Mouse (Mus musculus): ENCODE measurements at regions not wholly inside any gene's neighbourhood (a gene's known extent, or its start where the extent isn't known, plus 50 kb on each side); places are given as distances from the start of the nearest gene placed in this dataset. TPM values are rescaled to one million over a fixed set of nuclear protein-coding genes. Genes with fewer than 3 reads are reported as not detected.

DNA sequence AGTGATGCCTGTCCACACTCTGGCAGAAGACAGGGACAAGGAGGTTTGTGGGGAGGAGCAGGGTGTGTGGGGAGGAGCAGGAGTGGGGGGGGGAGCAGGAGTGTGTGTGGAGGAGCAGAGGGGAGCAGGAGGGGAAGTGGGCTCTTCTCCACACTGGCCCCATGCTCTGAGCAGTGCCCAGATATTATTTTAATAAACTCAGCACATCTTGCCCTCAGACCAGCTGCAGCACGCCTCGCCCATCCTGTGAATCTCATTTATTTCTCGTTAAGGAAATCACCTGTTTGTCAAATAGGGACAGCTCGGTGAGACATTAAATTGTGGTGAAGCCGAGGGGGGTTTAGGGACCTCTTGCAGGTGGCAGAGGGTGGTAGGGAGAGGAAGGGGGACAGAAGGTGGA, 77.8 kb upstream of the Lhx5 start:
- H3K36me3 ChIP-seq, result no peaks in the 10 kb centered on the region
- 70% methylated on average over 5 of the region's 5 CpGs for whole genome bisulfite sequencing
- H3K9ac ChIP-seq, result no peak overlapping the region
- H3K27me3 ChIP-seq (replicated peaks), result peaks cover 65% of the 10 kb centered on the region
- H3K4me1 ChIP-seq (replicated peaks), result no peaks in the 10 kb centered on the region
- ATAC-seq (ENCODE audit: insufficient number of reproducible peaks, low FRiP score), result no peak
- H3K27ac ChIP-seq (ENCODE audit: poor library complexity, severe bottlenecking), result no peak overlapping the region
- no peak overlapping the region for H3K4me3 ChIP-seq
- H3K9me3 ChIP-seq (replicated peaks), result no peaks in the 10 kb centered on the region
- H3K4me2 ChIP-seq, result no peak overlapping the region

DNA sequence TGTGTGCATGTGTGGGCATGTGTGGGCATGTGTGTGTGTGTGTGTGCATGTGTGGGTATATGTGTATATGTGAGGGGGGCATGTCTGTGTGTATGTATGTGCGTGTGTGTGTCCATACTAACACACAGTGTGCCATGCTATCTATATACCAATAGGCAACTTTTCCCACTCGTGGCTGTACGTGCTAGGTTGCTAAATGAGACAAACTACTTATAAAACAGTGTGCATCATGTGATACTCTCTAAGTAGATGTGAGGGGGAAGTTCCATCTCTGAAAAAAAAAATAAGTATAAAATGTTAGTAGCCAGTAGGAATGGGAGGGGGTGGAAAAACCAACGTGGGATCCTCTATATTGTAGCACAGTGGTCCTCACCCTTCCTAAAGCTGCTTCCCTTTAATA, 74.5 kb upstream of the Lhx5 start:
- H3K9ac ChIP-seq, result no peak overlapping the region
- peaks cover 83% of the 10 kb centered on the region for H3K27me3 ChIP-seq (replicated peaks)
- 70% methylated on average over 4 of the region's 4 CpGs for WGBS
- no peaks in the 10 kb centered on the region for H3K4me1 ChIP-seq (replicated peaks)
- no peaks in the 10 kb centered on the region for H3K36me3 ChIP-seq
- no peak for ATAC-seq (ENCODE audit: insufficient number of reproducible peaks, low FRiP score)
- H3K4me3 ChIP-seq, result no peak overlapping the region
- H3K9me3 ChIP-seq (replicated peaks), result no peaks in the 10 kb centered on the region
- H3K4me2 ChIP-seq, result no peak overlapping the region
- H3K27ac ChIP-seq (ENCODE audit: poor library complexity, severe bottlenecking), result no peak overlapping the region

DNA sequence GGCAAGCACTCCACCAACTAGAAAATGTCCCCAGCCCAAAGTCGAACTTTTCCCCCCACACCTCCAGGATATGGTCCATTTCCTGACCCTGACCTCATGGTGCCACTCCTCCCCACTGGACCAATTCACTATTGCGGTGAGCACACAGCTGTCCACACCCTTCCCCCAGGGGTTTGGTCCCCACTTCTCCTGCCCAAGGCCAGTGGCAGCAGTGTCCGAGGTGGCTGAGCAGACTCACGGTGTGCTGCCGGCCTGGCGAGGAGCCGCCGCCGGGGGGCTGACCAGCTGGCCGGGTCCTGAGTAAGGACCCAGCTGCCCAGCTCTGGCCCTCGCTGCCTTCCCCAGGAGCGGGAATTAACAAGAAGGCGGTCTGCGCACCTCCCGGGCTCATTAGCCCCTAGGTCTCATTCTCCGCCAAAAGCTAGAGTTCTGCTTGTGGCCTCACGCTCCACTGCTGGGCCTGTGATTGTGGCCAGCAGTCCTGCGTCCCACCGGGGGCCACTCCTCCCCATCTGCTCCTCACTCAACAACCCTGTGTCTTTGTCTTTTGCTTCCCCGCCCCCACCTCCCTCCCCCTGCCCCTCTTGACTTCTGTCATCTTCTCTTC, 73.3 kb upstream of the Lhx5 start:
- Histone ChIP-seq H3K4me2 (no peak overlapping the region), H3K4me3 (no peak overlapping the region), H3K9me3 (replicated peaks) (no peaks in the 10 kb centered on the region), H3K4me1 (replicated peaks) (no peaks in the 10 kb centered on the region), H3K9ac (no peak overlapping the region), H3K27ac (ENCODE audit: poor library complexity, severe bottlenecking) (no peak overlapping the region), H3K27me3 (replicated peaks) (peaks cover 78% of the 10 kb centered on the region), H3K36me3 (no peaks in the 10 kb centered on the region)
- WGBS, result 5% methylated on average over 20 of the region's 20 CpGs
- no peak for ATAC-seq (ENCODE audit: insufficient number of reproducible peaks, low FRiP score)

DNA sequence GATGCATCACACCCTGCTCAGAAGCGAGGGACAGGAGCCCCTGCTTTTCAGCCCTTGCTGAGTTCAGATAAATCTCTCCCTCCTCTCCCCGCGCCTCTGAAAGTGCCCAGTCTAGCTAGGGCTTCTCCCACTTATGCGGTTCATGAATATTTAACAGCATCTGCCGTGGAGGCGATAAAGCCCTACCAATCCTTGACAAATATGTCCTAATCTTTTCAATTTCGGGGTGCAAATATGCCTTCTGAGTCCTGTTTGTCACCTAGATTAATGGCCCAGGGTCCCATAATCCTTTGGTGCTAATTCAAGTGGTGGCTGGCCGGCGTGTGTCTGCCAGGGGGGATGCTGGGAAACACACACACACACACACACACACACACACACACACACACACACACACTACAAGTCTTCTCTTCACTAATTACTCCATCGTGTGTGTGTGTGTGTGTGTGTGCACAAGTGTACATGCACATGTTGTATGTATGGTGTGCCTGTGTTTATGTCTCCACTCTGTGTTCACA, 65.5 kb upstream of the Lhx5 start:
- Histone ChIP-seq H3K4me3 (no peak overlapping the region), H3K4me1 (replicated peaks) (peaks cover 3% of the 10 kb centered on the region; the same call in 1 of the 2 replicates), H3K36me3 (no peaks in the 10 kb centered on the region), H3K4me2 (no peak overlapping the region), H3K27ac (ENCODE audit: poor library complexity, severe bottlenecking) (no peak overlapping the region), H3K9me3 (replicated peaks) (no peaks in the 10 kb centered on the region), H3K27me3 (replicated peaks) (peaks cover 37% of the 10 kb centered on the region; the same call in 1 of the 2 replicates), H3K9ac (no peak overlapping the region)
- ATAC-seq (ENCODE audit: insufficient number of reproducible peaks, low FRiP score), result no peak
- 33% methylated on average over 10 of the region's 10 CpGs for WGBS

DNA sequence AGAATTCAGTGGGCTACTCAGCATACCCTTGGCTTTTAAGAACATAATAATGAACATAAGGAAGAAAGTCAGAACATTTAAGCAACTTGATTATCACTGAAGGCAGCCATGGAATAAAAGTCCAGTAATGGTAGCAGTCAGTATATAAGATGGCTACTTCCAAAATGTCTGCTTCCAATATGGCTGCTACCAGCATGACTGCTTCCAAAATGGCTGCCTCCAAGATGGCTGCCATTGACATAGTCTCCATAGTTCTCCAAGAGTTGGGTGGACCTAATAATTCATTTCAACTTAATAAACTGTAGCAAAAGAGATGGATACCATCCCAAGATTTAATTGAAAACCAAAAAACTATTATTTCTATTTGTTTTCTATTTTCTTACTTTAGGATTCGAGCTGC, 62.7 kb upstream of the Lhx5 start:
- Histone ChIP-seq H3K4me1 (replicated peaks) (peaks cover 8% of the 10 kb centered on the region; the same call in 1 of the 2 replicates), H3K4me3 (no peak overlapping the region), H3K4me2 (no peak overlapping the region), H3K36me3 (no peaks in the 10 kb centered on the region), H3K27ac (ENCODE audit: poor library complexity, severe bottlenecking) (no peak overlapping the region), H3K9ac (no peak overlapping the region), H3K27me3 (replicated peaks) (peaks cover 33% of the 10 kb centered on the region), H3K9me3 (replicated peaks) (no peaks in the 10 kb centered on the region)
- ATAC-seq (ENCODE audit: insufficient number of reproducible peaks, low FRiP score), result no peak
- 77% methylated on average over 1 of the region's 1 CpGs for WGBS

DNA sequence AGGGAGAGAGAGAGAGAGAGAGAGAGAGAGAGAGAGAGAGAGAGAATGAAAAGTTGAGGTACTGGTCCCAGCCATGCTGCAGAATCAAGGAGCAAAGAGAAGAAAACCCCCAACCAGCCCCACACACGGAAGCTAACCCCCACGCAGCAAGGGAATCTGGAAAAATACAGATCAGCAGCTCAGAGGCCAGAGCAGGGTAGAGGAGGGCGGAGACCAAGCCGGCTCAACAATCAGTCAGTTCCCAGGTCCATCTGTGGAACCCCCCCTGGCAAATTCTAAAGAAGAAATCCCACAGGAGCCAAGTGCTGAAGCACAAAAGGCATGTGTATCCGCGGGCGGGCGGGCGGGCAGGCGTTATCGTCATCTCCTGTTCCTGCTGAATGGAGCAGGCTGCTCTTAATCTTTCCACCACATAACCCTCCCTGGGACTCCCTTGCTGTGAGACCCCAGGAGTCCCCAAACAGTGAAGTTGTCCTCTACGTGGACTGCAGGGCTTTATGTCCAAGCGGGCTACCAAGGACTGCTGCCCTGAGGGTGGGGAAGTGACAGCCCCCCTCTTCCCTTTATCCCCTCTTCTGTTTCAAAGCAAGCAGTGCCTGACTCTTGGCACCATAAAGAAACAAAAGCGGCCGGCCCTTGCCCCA, 60.2 kb upstream of the Lhx5 start:
- Histone ChIP-seq H3K4me3 (no peak overlapping the region), H3K9ac (no peak overlapping the region), H3K9me3 (replicated peaks) (0 out of 2 replicates have a peak, but pooled peaks cover 3% of the 10 kb centered on the region), H3K4me1 (replicated peaks) (peaks cover 8% of the 10 kb centered on the region; the same call in 1 of the 2 replicates), H3K4me2 (peak overlapping the region; percentile 32), H3K36me3 (no peaks in the 10 kb centered on the region), H3K27me3 (replicated peaks) (peaks cover 33% of the 10 kb centered on the region), H3K27ac (ENCODE audit: poor library complexity, severe bottlenecking) (no peak overlapping the region)
- WGBS, result 3% methylated on average over 15 of the region's 15 CpGs
- peak; percentile 69; the same call in 1 of the 2 replicates for ATAC-seq (ENCODE audit: insufficient number of reproducible peaks, low FRiP score)

DNA sequence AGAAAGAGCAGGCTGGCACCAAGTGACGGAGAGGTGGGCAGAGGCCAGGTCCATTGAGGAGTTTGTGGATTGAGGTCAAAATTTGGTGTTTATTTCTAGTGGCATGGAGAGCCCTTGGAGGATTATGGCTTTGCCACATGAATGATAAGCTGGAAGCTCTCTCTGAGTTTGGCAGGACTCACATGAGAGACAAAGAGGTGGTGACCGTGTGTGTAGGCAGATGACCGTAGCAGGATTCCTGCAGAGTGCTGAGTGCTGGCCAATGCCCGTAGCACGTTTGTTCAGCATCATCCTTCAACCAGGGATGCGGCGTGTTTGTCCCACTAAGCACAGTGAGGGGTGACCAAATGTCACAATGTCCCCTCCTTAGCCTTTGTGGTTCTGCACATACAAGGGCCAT, 58.1 kb upstream of the Lhx5 start:
- Histone ChIP-seq H3K4me3 (no peak overlapping the region), H3K36me3 (no peaks in the 10 kb centered on the region), H3K4me1 (replicated peaks) (peaks cover 8% of the 10 kb centered on the region; the same call in 1 of the 2 replicates), H3K27me3 (replicated peaks) (peaks cover 42% of the 10 kb centered on the region), H3K27ac (ENCODE audit: poor library complexity, severe bottlenecking) (no peak overlapping the region), H3K4me2 (no peak overlapping the region), H3K9me3 (replicated peaks) (0 out of 2 replicates have a peak, but pooled peaks cover 3% of the 10 kb centered on the region), H3K9ac (no peak overlapping the region)
- no peak for ATAC-seq (ENCODE audit: insufficient number of reproducible peaks, low FRiP score)
- WGBS, result 83% methylated on average over 7 of the region's 7 CpGs

Small RNA genes in the stretch of these regions (microRNA-seq; reads per million reads assigned to microRNA genes)
- gene Gm26474, result not detected

Measured in heart, embryonic 12.5 days (tissue).